ENCODE assay signal across 12 mouse cellular contexts in genomic region chr2:73012636-73013035, GRCm38 (mm10). TPM values are rescaled to one million over a fixed set of nuclear protein-coding genes. Genes with fewer than 3 reads are reported as not detected.
DNase-seq lines count a peak whose midpoint lies in the region; ATAC-seq lines count a peak whose summit lies in the region.
"Had no signal": no experiment of that assay in that cellular context is flagged by ENCODE, and none has a peak within 500 bp of the region (broad histone marks: within the 10 kb centered on the region; RNA-seq: fewer than 3 reads in every experiment).

No protein-coding gene starts in this region.

- peak; percentile 7 for DNase-seq in adrenal gland, postnatal 14 days
- DNase-seq in adrenal gland, postnatal 25 days: no peak
- peak; percentile 42 for DNase-seq in kidney, postnatal 10 days
- no peak for DNase-seq in kidney, adult 8-10 months
- peak; percentile 56 for DNase-seq in right cerebral cortex, postnatal 4 days
- no peak for DNase-seq in right cerebral cortex, postnatal 36 days (ENCODE audit: low spot score in 2 of 2)
- peak; percentile 55 for DNase-seq in mesoderm, embryonic 11.5 days (ENCODE audit: low read depth, low spot score)
- DNase-seq: B cell, adult 2 months; gastrocnemius, postnatal 25 days had no signal

- no peak for ATAC-seq in megakaryocyte, adult 5-6 weeks (ENCODE audit: poor library complexity, severe bottlenecking)

RNA-seq across cellular contexts. Expression of gene Gm11084, which starts 26.1 kb away (rescaled TPM):
- not detected in 2 replicates for total RNA-seq in adrenal gland, postnatal 14 days (2021)
- total RNA-seq in adrenal gland, postnatal 25 days (2021): not detected in 2 replicates
- not detected in 2 replicates for total RNA-seq in megakaryocyte, adult 5-6 weeks (2015)
- total RNA-seq in megakaryocyte, adult 5-6 weeks (2017): not detected in 2 replicates
- total RNA-seq: gastrocnemius, postnatal 25 days; hematopoietic stem cell, adult 5-6 weeks; left cerebral cortex, postnatal 36 days had no signal

RNA-seq across cellular contexts. Expression of gene Sp3, which starts 32.4 kb away (rescaled TPM):
- total RNA-seq in adrenal gland, postnatal 14 days (2021): 58.9 and 65.9 TPM in 2 replicates
- total RNA-seq in adrenal gland, postnatal 25 days (2021): 68.4 and 70.6 TPM in 2 replicates
- total RNA-seq in megakaryocyte, adult 5-6 weeks (2015): 196 and 198 TPM in 2 replicates
- 220 and 269 TPM in 2 replicates for total RNA-seq in megakaryocyte, adult 5-6 weeks (2017)

Comparison
In these comparisons a context has a peak if more than half of its experiments do, and no peak if none do; other contexts are left out.
1. DNase-seq: peak in adrenal gland, postnatal 14 days (single experiment), kidney, postnatal 10 days (single experiment), right cerebral cortex, postnatal 4 days (single experiment) and mesoderm, embryonic 11.5 days (single experiment); none in adrenal gland, postnatal 25 days (single experiment), kidney, adult 8-10 months (0 of 2) and right cerebral cortex, postnatal 36 days (0 of 2).